Mouse (Mus musculus): Measurements from ENCODE around the gene Add3.
A peak's percentile ranks its signal among the peaks of the same experiment; 100 is the strongest.

The Add3 gene

DNA sequence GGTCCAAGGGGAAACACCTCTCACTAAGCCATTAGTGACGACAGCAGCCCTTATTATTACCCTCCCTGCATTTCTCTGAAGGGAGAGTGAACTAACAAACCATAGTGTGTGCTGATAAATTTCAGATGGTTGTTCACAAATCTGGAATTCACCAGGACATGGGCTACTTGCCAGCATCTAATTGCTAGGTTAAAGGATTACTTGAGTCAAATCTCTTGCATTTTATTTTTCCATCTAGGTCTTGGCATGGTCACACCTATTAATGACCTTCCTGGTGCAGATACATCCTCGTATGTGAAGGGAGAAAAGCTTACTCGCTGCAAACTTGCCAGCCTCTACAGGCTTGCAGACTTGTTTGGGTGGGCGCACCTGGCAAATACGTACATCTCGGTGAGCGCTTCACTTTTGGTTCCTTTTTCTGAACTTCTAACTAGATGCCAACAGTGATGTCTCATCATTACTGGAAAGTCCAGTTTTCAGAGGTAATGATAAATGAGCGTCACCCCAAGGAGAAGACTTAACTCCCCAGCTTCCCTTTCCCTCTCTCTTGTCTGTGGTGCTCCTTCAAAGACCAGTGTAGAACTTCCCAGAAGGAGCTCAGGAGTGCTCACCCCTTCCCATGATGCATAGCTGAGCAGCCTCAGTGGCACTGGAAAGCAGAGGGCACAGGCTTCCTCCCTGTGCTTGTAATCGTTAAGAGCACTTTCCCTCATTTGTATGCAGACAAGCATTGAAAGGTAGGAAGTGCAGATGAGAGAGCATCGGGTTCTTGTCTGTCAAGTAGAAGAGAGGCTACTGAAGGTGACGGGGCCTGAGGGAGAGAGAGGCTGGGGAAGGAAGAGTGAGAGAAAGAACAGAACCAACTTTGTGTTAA is 90.9 kb downstream of the Add3 start:
- DNase-seq (ENCODE audit: low spot score in 2 of 2) = no peak

DNA sequence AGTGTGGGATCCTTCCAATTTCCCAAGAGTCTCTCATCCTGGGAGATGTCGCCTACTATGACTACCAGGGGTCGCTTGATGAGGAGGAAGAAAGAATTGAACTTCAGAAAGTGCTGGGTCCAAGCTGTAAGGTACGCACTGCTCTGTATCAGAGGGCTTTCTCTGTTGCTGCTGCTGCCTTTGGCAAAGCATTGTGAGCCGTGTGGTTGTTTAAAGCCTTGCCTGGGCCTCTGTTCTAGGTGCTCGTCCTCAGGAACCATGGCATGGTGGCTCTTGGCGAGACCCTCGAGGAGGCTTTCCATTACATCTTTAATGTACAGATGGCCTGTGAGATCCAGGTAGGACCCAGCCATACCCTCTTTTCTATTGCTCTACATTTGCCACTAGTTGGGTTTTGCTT is 93.3 kb downstream of the Add3 start:
- DNase-seq (ENCODE audit: low spot score in 2 of 2) = no peak

DNA sequence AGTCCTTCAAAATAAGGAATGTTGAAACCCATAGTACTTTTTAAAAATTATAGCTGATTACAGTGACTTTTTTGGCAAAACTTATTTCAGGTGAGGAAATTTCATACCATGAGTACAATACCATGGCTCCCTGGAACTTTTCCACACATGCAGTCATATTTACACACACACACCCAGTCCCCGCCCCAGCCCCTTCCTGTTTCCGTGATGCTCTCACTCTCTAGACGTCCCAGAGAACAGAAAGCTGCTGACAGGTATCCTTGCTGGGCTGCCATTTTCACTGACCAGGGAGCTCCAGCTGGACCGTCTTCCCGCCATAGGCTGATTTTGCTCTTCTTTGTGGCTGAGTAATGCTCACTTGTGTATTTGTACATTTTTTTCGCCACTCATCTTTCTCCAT is 101.6 kb downstream of the Add3 start:
- DNase-seq (ENCODE audit: low spot score in 2 of 2) = no peak

DNA sequence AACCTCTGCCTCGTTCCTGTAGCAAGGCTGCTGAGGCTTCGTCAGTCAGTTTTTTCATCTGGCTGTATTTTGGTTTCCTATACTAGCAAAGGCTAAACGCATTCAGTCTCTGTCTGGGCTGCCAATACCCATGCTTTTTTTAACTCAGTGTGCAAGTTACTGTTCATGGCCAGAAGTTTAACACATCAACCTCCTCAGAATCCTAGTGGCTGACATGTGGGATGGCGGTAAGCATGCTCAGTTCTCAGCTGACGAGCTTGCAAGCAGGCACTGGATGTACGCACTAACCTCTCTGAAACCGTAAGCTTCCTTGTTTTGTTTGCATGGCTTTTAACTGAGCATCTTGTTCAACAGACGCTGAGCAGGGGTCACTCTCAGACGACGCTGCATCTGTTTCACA is 103.7 kb downstream of the Add3 start:
- DNase-seq (ENCODE audit: low spot score in 2 of 2) = peak; percentile 50 to 72

DNA sequence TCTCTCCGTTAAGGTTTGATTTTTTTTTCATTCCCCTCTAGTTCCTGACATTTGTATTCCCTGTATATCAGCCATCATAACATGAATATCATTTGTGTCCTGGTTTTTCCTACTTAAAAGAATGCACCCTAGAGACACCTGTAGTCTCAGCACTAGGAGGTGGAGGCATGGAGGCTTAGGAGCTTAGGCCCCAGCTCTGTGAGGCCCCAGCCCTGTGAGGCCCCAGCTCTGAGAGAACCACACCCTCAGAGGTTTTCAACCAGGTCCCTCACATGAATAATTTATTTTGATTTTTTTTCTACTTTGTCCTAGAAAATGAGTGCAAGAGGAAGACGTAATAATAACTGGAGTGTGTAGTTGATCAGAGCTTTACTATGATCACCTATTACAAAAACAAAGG is 107.3 kb downstream of the Add3 start:
- no peak for DNase-seq (ENCODE audit: low spot score in 2 of 2)

DNA sequence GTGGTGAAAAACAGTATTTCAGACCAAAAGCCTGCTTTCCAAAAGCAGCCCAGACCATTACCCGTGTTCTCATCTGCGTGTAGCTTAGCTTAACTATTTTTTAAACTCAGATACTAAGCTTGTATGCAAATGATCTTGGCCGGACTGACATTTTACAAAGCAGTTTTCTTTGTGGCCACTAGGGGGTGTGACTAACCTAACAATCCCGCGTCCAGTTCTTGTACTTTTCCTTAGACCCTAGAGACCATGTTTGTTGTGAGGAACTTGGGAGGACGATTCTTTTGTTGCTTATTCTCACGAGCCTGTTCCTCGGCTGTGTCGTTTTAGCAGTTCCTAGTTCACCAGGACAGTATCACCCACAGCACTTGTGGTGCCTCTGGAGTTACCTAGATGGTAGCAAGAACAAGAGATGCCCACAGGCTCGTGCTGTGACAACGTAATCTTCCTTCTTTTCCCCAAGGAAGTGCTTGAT is 107.8 kb downstream of the Add3 start:
- peak; percentile 35 to 73 for DNase-seq (ENCODE audit: low spot score in 2 of 2)

DNA sequence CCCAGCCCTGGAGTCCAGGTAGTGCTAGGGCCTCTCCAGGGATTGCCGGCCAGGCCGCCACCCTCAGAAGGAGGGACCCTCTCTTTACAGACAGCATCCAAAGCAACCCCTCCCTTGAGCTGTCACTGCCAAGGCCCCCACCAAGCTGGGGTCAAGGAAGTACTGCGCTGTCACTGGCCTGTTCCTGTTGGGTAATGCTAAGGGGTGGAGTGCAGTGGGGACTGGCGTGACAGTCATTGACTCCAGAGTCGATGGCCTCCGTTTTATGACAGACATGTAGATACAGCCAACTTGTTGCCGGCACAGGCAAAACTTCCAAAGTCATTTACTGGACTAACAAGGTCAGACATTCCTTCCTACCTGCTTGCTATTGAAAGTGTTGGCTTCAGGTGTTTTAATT is 110.8 kb downstream of the Add3 start:
- no peak for DNase-seq (ENCODE audit: low spot score in 2 of 2)

DNA sequence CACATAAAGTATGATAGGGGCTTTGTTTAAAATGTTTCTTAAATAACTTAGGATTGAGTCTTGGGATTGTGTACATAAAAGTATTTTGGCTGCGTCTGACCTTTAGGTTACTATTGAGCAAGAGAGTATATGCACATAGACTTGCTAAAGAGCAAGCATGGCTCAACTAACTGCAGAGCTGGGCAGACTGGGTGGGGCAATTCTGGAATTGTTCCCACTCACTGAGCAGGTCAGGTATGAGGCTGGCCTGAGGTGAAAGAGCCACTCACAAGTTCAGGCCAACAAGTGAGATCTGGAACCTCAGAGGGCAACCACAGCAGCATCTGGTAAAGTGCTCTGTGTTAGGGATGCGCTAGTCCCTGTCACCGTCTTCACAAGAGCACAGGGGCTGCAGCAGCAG is 111.4 kb downstream of the Add3 start:
- DNase-seq (ENCODE audit: low spot score in 2 of 2) = no peak

DNA sequence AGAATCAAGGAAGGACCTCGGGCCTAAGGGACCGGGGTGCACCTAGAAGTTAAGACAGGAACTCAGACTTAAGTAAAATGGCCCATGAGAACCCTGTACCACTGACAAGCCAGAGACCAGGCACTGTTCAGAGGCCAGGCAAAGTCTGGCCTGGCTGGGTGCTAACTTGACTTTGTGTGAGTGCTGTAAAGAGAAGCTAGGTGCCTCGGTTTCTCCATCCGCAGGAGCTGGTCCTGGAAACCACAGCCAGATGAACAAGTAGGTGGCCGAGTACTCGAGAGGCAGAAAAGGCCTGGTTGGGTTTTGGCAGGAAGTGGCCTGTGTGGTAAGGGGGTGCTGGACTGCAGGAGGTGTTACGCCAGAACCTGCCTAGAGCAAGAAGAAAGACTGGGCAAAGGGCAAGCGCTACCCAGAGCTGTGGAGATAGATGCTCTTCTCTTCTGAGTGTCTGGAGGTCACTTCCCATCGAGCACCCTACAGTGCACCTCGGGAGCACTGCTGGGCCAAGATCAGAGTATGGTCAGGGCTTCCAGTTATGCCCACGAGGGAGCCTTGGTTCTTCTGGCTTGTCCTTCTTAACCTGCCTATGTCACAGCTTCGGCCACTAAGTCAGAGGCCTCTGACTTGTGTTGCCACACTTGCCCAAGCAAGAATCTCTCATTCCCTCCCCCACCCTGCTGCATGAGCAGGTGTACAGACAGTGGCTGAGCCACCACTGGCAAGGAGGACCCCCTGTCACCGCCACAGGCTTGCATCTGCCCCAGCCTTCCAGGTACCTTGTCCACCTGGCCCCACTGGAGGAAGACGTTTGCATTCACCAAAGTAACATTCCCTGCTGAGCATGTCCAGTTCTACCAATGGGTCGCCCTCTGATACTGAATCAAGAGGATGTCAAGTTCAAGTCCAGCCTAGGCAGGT is 112.1 kb downstream of the Add3 start:
- no peak for DNase-seq (ENCODE audit: low spot score in 2 of 2)

DNA sequence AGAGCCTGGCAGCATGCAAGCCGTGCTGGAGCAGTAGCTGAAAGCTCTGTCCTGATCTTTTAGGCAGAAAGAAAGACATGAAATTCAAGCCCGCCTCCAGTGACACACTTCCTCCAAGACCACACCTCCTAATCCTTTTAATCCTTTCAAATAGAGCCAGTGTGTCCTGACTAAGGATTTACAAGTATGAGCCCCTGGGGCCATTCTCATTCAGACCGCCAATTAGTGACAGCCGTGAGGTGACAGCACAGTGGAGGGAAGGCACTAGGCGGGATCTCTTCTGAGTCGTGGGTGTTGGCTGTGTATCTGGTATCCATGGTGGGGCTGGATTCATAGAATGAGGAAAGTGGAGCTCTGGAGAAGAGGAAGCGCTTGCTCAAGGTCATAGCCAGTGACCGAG is 116.1 kb downstream of the Add3 start:
- DNase-seq (ENCODE audit: low spot score in 2 of 2) = no peak

DNA sequence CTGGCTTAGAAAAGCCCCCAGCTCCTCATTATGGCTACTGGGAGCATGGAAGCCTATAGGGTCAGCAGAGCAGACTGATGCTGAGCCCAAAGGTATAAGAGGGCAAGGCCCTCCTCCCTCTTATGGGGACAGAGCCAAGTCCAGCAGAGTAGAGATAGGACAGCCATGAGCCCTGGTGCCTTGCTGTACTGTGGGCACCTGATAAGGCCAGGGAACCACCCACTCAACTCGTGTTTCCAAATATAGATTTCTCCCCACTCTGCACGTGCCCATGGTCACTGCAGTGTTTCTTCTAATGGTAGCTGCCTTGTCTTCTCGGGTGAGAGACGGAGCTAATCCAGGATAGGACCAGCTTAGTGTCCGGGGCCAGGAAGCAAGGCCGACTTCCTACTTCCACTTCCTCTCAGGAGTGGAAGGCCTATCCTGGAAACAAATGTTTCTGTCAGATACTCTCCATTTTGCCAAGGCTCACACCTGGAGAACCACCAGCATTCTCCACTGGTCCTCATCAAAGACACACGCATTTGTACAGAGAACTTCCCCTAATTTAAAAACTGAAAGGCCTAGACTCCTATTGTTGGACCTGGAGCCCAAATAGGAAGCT is 116.8 kb downstream of the Add3 start:
- DNase-seq (ENCODE audit: low spot score in 2 of 2) = no peak

DNA sequence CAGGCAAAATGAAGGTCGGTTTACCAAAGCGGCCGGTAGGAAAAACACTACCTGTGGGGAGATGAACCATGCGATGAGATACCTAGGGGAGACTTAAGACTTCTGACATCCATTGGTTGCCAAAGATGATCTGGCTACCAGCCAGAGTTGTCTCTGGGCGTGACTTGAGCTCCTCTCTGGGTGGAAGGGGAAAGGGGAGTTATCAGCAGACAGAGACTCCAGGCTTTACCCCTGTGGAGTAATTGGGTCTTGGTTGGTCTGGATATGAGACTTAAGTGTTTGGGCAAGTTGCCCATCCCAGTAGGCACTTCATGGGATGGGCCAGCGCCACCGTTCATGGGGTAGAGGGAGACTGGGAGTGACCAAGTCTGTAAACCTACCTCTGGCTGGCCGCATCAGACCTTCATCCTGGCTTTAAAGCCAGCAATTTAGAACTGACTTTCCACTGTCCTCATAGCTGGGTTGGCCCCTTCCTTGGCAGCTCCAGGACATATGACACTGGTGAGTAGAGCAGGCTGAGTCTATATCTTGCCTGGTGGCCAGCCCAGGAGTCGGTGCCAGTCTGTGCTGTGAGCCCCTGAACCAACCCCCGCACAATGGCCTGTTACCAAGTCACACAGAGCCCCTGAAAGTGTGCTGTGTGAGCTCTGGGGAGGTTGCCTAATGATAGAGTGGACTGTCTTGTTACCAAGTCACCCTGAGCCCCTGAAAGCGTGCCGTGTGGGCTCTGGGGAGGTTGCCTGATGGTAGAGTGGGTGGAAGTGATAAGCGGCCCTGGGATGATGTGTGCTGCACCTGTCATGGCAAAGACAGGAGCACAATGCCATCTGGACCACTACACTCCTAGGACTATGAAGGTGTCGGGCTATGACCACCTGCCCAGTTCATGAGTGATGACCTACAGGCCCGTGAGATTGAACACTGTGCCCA is 117.7 kb downstream of the Add3 start:
- DNase-seq (ENCODE audit: low spot score in 2 of 2) = no peak

DNA sequence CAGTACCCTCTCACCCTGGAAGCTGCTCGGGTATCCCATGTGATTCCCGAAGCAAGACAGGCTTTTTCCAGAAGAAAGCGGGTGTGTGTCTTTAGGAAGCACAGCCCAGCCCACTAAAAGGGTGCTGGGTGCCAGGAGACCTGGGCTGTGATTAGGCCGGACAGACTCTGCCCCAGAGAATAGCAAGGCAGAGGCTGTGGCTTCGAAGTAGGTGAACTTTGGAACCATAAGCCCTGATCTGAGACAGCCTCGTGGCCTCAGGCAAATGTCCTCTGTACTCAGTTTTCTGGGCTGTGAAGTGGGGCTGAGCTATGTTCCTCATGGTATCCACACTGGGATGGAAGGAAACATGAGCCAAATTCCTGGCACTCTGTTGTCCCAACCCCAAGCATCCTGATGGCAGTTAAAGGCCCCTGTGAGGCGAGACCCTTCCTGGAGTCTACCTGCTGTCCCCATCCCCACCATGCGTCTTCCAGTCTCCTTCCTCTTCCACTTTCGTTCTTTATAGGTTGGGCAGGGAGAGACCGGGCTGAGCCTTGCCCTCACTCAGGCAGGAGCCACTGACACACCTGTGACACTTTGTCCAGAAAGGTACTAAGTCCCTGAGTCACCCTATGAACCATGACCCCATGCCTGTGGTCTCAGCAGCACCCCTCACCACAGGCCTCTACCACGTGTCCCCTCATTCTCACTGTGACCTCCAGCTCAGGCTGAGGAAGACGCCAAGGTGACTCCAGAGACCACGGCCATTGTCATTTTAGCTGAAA is 118.7 kb downstream of the Add3 start:
- no peak for DNase-seq (ENCODE audit: low spot score in 2 of 2)

DNA sequence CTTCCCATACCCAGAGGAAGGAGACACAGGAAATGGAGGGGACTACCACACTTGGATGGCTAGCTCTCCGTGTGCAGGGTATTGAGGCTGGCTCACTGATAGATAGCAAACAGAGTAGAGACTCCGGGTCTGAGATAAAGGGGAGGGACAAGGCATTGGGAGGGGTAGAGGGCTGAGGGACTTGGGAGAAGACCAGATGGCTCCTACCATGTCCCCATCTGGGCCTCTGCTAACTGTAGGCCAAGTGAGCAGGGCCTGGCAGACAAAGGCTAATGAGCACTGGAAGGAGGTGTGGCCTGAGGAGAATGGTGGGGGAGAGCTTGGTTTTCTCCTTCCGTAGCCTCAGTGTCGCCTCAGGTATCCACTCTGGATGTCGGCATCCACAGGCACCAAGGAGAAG is 119.3 kb downstream of the Add3 start:
- no peak for DNase-seq (ENCODE audit: low spot score in 2 of 2)

DNA sequence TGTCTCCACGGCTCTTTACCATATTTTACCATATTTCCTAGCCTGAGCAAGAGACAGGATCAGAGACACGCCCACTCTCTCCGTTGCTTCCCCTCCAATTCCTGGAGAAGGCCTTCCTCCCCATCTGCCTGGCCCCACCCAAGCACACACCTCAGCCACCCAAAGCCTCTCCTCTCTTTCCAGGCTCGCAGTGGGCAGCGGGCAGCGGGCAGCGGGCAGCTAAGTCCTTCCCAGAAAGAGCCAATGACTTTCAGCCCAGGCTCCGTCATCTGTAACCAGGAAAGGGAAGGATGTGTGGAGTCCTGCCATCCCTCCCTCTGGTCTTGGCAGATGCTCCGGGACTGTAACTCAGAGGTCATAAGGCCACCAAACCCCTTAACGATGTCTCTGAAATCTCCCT is 120.0 kb downstream of the Add3 start:
- no peak for DNase-seq (ENCODE audit: low spot score in 2 of 2)

DNA sequence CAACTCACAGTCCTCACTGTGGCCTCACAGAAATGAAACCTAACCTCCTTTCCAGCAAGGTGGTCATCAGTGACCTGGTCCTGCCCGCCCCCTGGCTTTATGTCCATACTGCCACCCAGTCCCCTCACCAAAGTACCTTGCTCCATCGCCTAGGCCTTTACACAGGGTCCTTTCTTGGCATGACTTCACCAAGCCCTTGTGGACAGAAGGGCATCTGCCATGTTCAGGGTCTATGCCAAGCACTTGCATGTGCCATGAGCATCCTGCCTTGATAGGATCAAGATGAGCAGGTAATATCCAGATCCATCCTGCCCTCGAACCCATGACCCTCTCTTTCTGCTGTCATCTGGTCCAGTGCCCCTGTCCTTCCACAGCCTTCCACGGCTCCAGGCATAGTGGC is 120.6 kb downstream of the Add3 start:
- DNase-seq (ENCODE audit: low spot score in 2 of 2) = no peak

DNA sequence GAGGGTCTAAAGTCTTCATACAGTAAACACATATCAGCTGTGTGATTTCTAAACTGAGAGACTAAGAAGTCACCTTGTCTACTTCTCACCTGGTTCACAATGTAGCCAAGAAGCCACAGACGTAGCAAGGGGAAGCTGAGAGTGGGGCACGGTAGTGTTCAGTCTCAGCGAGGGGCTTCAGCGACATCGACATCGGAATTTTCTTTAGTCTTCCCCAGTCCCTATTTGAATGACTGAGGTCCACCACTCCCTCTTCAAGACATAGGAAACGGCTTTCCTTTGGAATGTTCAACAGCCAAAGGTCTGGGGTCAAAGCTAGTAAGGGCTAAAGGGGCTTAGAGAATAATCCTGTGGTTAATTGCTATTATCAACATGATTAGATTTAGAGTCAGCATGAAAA is 121.8 kb downstream of the Add3 start:
- no peak for DNase-seq (ENCODE audit: low spot score in 2 of 2)

DNA sequence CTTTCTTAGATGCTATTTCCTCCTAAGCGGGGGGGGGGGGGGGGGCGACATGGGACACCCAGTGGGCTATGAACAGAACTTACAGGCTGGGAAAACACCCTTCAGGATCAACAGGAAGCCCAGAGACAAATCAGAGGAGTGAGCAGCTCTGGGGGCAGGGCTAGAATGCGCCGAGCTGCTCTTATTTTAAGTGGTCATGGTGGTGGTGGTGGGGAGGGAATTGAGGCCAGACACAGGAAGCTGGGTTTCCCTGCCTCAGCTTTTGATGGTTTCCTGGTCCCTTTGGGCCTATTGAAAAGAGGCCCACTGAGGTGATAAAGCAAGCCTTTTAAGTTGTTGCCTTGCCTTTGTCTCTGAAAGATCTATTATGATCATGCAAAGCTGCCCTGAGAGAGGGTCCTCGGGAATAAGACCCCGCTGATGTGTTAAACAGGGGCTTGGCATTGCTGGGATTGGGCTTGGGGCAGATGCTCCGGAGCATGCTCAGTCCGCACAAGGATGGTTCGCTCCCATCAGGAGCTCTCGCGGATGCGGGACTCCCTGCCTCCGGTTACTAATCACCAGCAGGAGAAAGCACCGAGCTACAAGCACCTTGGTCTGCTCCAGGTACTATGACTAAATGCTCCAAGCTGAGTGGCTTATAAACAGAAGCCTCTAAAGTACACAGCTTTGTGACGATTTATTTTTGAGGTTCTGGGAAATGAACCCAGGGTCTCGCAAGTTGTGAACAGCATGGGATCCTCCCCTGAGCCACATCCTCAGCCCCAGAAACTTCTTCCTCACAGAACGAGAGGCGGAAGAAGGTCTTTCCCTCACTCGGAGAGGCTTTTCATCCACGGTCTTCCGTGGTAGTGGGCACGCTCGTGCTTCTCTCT is 123.9 kb downstream of the Add3 start:
- no peak for DNase-seq (ENCODE audit: low spot score in 2 of 2)
